Mouse (Mus musculus) heart, adult 2 months (tissue): ENCODE results near the gene Cib3. TPM values are rescaled to one million over a fixed set of nuclear protein-coding genes. Genes with fewer than 3 reads are reported as not detected.

ENCODE experiments used
- DNase-seq, 2 experiments: peaks; one replicate each; pipeline ENCODE4 v3.0.0; 2021
- H3K27ac ChIP-seq: fragments of 200-600 bp; 2 replicates; pipeline ENCODE4 v1.8.1; 2022
- H3K27me3 ChIP-seq: fragments of 200-500 bp; 2 replicates; pipeline ENCODE4 v1.6.1; 2012; ENCODE audit warnings: mild to moderate bottlenecking, low read length, inconsistent platforms, mixed read lengths; ENCODE audit not compliant: control insufficient read depth, insufficient read depth
- H3K36me3 ChIP-seq: fragments of 200-500 bp; 2 replicates; pipeline ENCODE4 v1.6.1; 2012; ENCODE audit warnings: low read length, inconsistent platforms; ENCODE audit not compliant: control insufficient read depth, insufficient read depth
- H3K4me1 ChIP-seq: fragments of 200-500 bp; 2 replicates; pipeline ENCODE4 v1.6.1; 2011; ENCODE audit warnings: low read length; ENCODE audit not compliant: control insufficient read depth, insufficient read depth
- H3K4me3 ChIP-seq: fragments of 200-600 bp; 2 replicates; pipeline ENCODE4 v1.8.1; 2022
- H3K79me2 ChIP-seq: fragments of 200-500 bp; replicated peaks from 2 replicates; pipeline ENCODE4 v1.6.1; 2012; ENCODE audit warnings: mild to moderate bottlenecking, inconsistent platforms, low read length, moderate library complexity, mixed read lengths; ENCODE audit not compliant: control insufficient read depth, insufficient read depth
- H3K9ac ChIP-seq: fragments of 200-500 bp; 2 replicates; pipeline ENCODE4 v1.6.1; 2012; ENCODE audit warnings: low read depth, mild to moderate bottlenecking, control low read depth, inconsistent platforms, low read length, mixed read lengths
- CTCF ChIP-seq: fragments of 200-600 bp; IDR thresholded peaks from 2 replicates; pipeline ENCODE4 v1.8.1; 2022; ENCODE audit warnings: antibody characterized with exemption, mild to moderate bottlenecking, moderate library complexity
- EP300 ChIP-seq: fragments of 200-500 bp; IDR thresholded peaks from 2 replicates; pipeline ENCODE4 v1.6.1; 2011; ENCODE audit warnings: low read depth, low read length, control low read depth; ENCODE audit not compliant: insufficient read depth
- POLR2A ChIP-seq: fragments of 200-500 bp; IDR thresholded peaks from 2 replicates; pipeline ENCODE4 v1.6.1; 2011; ENCODE audit warnings: mild to moderate bottlenecking, low read depth, low read length, control low read depth; ENCODE audit not compliant: insufficient read depth
- whole genome bisulfite sequencing: fragments of 180-500 bp; shearing (Covaris S2); methylation state at CpG from one replicate; pipeline ENCODE4 v1.1.7; 2018; 5-methylcytosine and 5-hydroxymethylcytosine counted together
- intact Hi-C: fragments of 180-260 bp; cut with DNase I; formaldehyde crosslinking; loops from one replicate; pipeline ENCODE4 v1.15.1; 2025
- long read RNA-seq: library from polyadenylated mRNA; stranded (forward); transcript quantifications from one replicate; pipeline ENCODE4 v2.0.0, GENCODE M21; 2021
- polyA plus RNA-seq: library from polyadenylated mRNA; depleted of rRNA; stranded (reverse); fragments of >200 nt; gene quantifications from 2 replicates; pipeline ENCODE4 v1.2.3, GENCODE M21; 2012; rRNA removed
- total RNA-seq, 2 experiments: library from RNA; stranded (reverse); gene quantifications; 2 replicates each; pipeline ENCODE4 v1.2.3; 2021

Gene Cib3
- total RNA-seq (1 to 10 TPM in 1 of 2 experiments, under 1 TPM in 1; 0.66 to 1.5 TPM), polyA plus RNA-seq (1.1 TPM in 2 replicates)
- long read RNA-seq, partial matches to known transcripts: 0 of 1 reads
- long read RNA-seq, other reads (novel, unspliced or antisense): 0 of 1 reads

GRCm38 (mm10) chr8:72212751-72213150 lies at the start of gene Cib3:
TSS of gene Cib3 (minus strand) at chr8:72212837.
- TF ChIP-seq EP300 (no peak), CTCF (no peak), POLR2A (no peak)
- 49% methylated on average over 4 of the region's 4 CpGs for WGBS
- no peak for DNase-seq

GRCm38 (mm10) chr8:72261872-72262271 lies 49.2 kb upstream of the Cib3 start:
- peak overlapping the region; percentile 61 for H3K27ac ChIP-seq

More at GRCm38 (mm10) chr8:72212751-72213150, at the start of gene Cib3:
- intact Hi-C loops: loop anchor here (1.0 kb wide), 1 partner anchor 30 kb away; no protein-coding TSS in a partner anchor
- no peaks in the 10 kb centered on the region for H3K27me3 ChIP-seq
- H3K36me3 ChIP-seq: no peaks in the 10 kb centered on the region
- no peak within 1 kb of the TSS for H3K9ac ChIP-seq
- H3K79me2 ChIP-seq: no peaks in the 10 kb centered on the region
- H3K4me3 ChIP-seq: no peak within 1 kb of the TSS
- no peak within 1 kb of the TSS for H3K27ac ChIP-seq
- no peaks in the 10 kb centered on the region for H3K4me1 ChIP-seq

GRCm38 (mm10) chr8:72261431-72261830 lies 48.8 kb upstream of the Cib3 start:
- intact Hi-C loops: no loop called here
- Histone ChIP-seq H3K27me3 (no peaks in the 10 kb centered on the region), H3K9ac (no peak overlapping the region), H3K4me3 (no peak overlapping the region), H3K27ac (peak overlapping the region; percentile 61), H3K79me2 (no peaks in the 10 kb centered on the region), H3K36me3 (peaks cover 2% of the 10 kb centered on the region), H3K4me1 (peaks cover 24% of the 10 kb centered on the region)
- no peak for TF ChIP-seq EP300
- TF ChIP-seq CTCF: no peak
- TF ChIP-seq POLR2A: no peak
- no peak for DNase-seq

More at GRCm38 (mm10) chr8:72261872-72262271, 49.2 kb upstream of the Cib3 start:
- H3K27me3 ChIP-seq: no peaks in the 10 kb centered on the region
- peak; percentile 77 for TF ChIP-seq CTCF
- no peak for TF ChIP-seq POLR2A
- TF ChIP-seq EP300: peak; percentile 76; the same call in 1 of the 2 replicates
- WGBS: 46% methylated on average over 5 of the region's 5 CpGs
- intact Hi-C loops: loop anchor here (1.0 kb wide), 1 partner anchor 103 kb away; no protein-coding TSS in a partner anchor
- H3K36me3 ChIP-seq: peaks cover 2% of the 10 kb centered on the region
- peaks cover 24% of the 10 kb centered on the region for H3K4me1 ChIP-seq
- H3K79me2 ChIP-seq: no peaks in the 10 kb centered on the region
- H3K4me3 ChIP-seq: no peak overlapping the region
- H3K9ac ChIP-seq: peak overlapping the region; percentile 52
- peak in 1 of 2 experiments; percentile 65 for DNase-seq

GRCm38 (mm10) chr8:72261019-72261418 lies 48.4 kb upstream of the Cib3 start:
- intact Hi-C loops: no loop called here
- Histone ChIP-seq H3K27ac (peak overlapping the region; percentile 61), H3K9ac (peak overlapping the region; percentile 5), H3K79me2 (no peaks in the 10 kb centered on the region), H3K4me1 (peaks cover 24% of the 10 kb centered on the region), H3K36me3 (peaks cover 2% of the 10 kb centered on the region), H3K4me3 (no peak overlapping the region), H3K27me3 (no peaks in the 10 kb centered on the region)
- 2% methylated on average over 2 of the region's 2 CpGs for WGBS
- peak; percentile 84 for TF ChIP-seq EP300
- TF ChIP-seq CTCF: peak; percentile 86
- peak; percentile 34; the same call in 1 of the 2 replicates for TF ChIP-seq POLR2A
- peak; percentile 60 to 71 for DNase-seq

- 27% methylated on average over 4 of the region's 4 CpGs for WGBS
- intact Hi-C loops: no loop called here
These were observed 47.9 kb upstream of the Cib3 start for GRCm38 (mm10) chr8:72260585-72260984.

GRCm38 (mm10) chr8:72259862-72260261 lies 47.2 kb upstream of the Cib3 start:
- no peak overlapping the region for H3K9ac ChIP-seq
- 57% methylated on average over 2 of the region's 2 CpGs for WGBS
- H3K4me1 ChIP-seq: peaks cover 17% of the 10 kb centered on the region
- H3K36me3 ChIP-seq: peaks cover 2% of the 10 kb centered on the region; the same call in 1 of the 2 replicates
- DNase-seq: no peak
- peak overlapping the region; percentile 61; the same call in 1 of the 2 replicates for H3K27ac ChIP-seq
- no peak for TF ChIP-seq CTCF
- TF ChIP-seq POLR2A: no peak
- TF ChIP-seq EP300: no peak
- no peak overlapping the region for H3K4me3 ChIP-seq
- no peaks in the 10 kb centered on the region for H3K79me2 ChIP-seq
- no peaks in the 10 kb centered on the region for H3K27me3 ChIP-seq
- intact Hi-C loops: loop anchor here (5.0 kb wide), 1 partner anchor 83 kb away; no protein-coding TSS in a partner anchor

More at GRCm38 (mm10) chr8:72260585-72260984, 47.9 kb upstream of the Cib3 start:
- peaks cover 20% of the 10 kb centered on the region for H3K4me1 ChIP-seq
- H3K36me3 ChIP-seq: peaks cover 2% of the 10 kb centered on the region
- H3K4me3 ChIP-seq: no peak overlapping the region
- no peaks in the 10 kb centered on the region for H3K79me2 ChIP-seq
- H3K27me3 ChIP-seq: no peaks in the 10 kb centered on the region
- no peak for DNase-seq
- peak overlapping the region; percentile 61 for H3K27ac ChIP-seq
- TF ChIP-seq POLR2A (no peak), EP300 (no peak), CTCF (no peak)
- peak overlapping the region; percentile 5 for H3K9ac ChIP-seq
